Mouse (Mus musculus): Measurements from ENCODE around the gene Gm21970.

DNA sequence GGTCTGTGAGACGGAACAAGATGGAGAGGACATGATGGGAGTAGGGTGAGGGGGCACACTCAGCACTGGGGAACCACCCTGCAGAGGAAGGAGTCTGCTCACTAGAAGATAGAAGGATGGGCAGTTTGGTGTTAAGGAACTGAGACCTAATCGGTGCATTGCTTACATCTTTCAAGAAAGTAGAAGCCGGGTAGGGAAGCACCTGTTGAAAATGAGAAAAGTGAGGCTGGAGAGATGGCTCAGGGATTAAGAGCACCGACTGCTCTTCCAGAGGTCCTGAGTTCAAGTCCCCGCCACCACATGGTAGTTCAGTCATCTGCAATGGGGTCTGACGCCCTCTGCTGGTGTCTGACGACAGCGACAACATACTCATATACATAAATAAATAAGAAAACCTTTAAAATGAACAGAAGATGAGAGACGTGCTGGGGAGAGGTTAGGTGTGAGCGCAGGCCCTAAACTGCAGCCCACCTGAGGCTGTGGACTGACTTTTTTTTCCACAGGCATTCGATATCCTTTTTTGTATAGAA is 68.4 kb downstream of the Gm21970 start:
- peak; percentile 59 for TF ChIP-seq CTCF (IDR thresholded peaks at IDR 0.05; ENCODE audit: low read depth, low read length)
- no peak for TF ChIP-seq EP300 (IDR thresholded peaks at IDR 0.05; ENCODE audit: insufficient read depth, low read depth, low read length)
- no peak for TF ChIP-seq POLR2A (IDR thresholded peaks at IDR 0.05; ENCODE audit: insufficient read depth, low read length)

Data from ES-Bruce4 (cell line).